Mouse (Mus musculus) lung, adult 2 months (tissue): ENCODE measurements around the gene Eapp.

ENCODE experiments used
- CTCF ChIP-seq: fragments of 200-500 bp; IDR thresholded peaks from 2 replicates; pipeline ENCODE4 v1.5.1; 2011; ENCODE audit warnings: mild to moderate bottlenecking, low read length, control low read depth; ENCODE audit not compliant: insufficient read depth
- POLR2A ChIP-seq: fragments of 200-500 bp; IDR thresholded peaks from 2 replicates; pipeline ENCODE4 v1.6.1; 2011; ENCODE audit warnings: low read depth, mild to moderate bottlenecking, control low read depth, low read length, borderline replicate concordance; ENCODE audit errors: extremely low read depth

- TF ChIP-seq CTCF (no peak), POLR2A (no peak)
These were observed 63.6 kb downstream of the Eapp start for GRCm38 (mm10) chr12:54632141-54632540.
